Mouse (Mus musculus): Measurements from ENCODE around the gene Tmem254c. TPM values are rescaled to one million over a fixed set of nuclear protein-coding genes. Genes with fewer than 3 reads are reported as not detected.
"Not testable (repeated sequence)": the region's sequence is repeated elsewhere in the genome, so short reads cannot be mapped to it uniquely, and the experiment has no call there.

Tmem254c gene
- polyA plus RNA-seq (2011; ENCODE audit: insufficient read depth, insufficient read length, low read depth, missing spikeins), result 6.7 and 16.3 TPM in 2 replicates

DNA sequence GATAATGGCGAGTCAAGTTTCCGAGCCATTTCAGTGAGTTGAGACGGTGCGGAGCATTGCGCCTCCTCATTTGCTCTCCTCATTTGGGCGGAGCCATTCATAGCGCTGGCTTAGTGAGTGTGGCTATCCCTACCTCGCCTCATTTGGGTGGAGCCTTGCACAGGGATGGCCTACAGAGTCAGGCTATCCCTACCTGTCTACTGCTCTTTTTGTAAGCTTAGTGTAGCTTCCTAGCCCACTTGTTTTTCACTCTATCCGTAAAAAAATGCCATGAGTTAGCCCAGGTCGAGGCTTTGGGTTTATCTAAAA, at the start of gene Tmem254c:
Tmem254c (minus strand) TSS at position 31 of the 309 bp plus-strand sequence.
- not testable (repeated sequence) for H3K27me3 ChIP-seq (ENCODE audit: control insufficient read depth, insufficient read depth, low read length, poor library complexity, severe bottlenecking); H3K4me1 ChIP-seq (ENCODE audit: control insufficient read depth, insufficient read depth, low read length); H3K36me3 ChIP-seq (ENCODE audit: control insufficient read depth, insufficient read depth, low read length, poor library complexity, severe bottlenecking); H3K27ac ChIP-seq (ENCODE audit: insufficient read depth, low read length); H3K9me3 ChIP-seq (replicated peaks; ENCODE audit: control insufficient read depth, insufficient read depth, low read length, poor library complexity, severe bottlenecking); H3K4me3 ChIP-seq (ENCODE audit: low read depth, low read length); H3K9ac ChIP-seq (ENCODE audit: low read depth, poor library complexity, severe bottlenecking)

- H3K27ac ChIP-seq (ENCODE audit: insufficient read depth, low read length); H3K27me3 ChIP-seq (ENCODE audit: control insufficient read depth, insufficient read depth, low read length, poor library complexity, severe bottlenecking); H3K9me3 ChIP-seq (replicated peaks; ENCODE audit: control insufficient read depth, insufficient read depth, low read length, poor library complexity, severe bottlenecking); H3K9ac ChIP-seq (ENCODE audit: low read depth, poor library complexity, severe bottlenecking); H3K4me3 ChIP-seq (ENCODE audit: low read depth, low read length); H3K36me3 ChIP-seq (ENCODE audit: control insufficient read depth, insufficient read depth, low read length, poor library complexity, severe bottlenecking); H3K4me1 ChIP-seq (ENCODE audit: control insufficient read depth, insufficient read depth, low read length): not testable (repeated sequence)
Measured at GRCm38 (mm10) chr14:26097622-26098021, 30.5 kb upstream of the Tmem254c start.

DNA sequence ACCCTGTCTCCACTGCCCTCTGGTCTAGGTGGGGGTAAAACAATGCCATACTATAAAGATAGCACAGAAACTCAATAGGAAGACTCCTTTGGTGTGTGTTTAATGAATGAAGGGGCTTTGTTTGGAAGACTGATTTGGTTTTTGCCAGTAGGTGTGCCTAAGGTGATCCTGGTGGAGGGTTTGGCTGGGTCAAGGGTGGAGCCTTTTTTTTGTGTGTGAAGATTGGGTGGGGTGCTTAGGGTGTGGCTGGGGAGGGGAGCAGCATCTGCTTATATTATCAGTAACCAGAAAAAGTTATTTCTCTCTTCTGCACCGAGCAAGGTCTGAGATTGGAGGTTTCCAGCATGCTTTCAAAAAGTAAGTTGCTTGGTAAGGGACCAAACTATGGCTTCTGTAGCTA, 14.8 kb upstream of the Tmem254c start, which contains the start of gene Cphx3:
Cphx3 (plus strand) TSS at position 301 of the 400 bp plus-strand sequence.
- not testable (repeated sequence) for H3K4me1 ChIP-seq (ENCODE audit: control insufficient read depth, insufficient read depth, low read length); H3K27me3 ChIP-seq (ENCODE audit: control insufficient read depth, insufficient read depth, low read length, poor library complexity, severe bottlenecking); H3K27ac ChIP-seq (ENCODE audit: insufficient read depth, low read length); H3K9me3 ChIP-seq (replicated peaks; ENCODE audit: control insufficient read depth, insufficient read depth, low read length, poor library complexity, severe bottlenecking); H3K36me3 ChIP-seq (ENCODE audit: control insufficient read depth, insufficient read depth, low read length, poor library complexity, severe bottlenecking); H3K9ac ChIP-seq (ENCODE audit: low read depth, poor library complexity, severe bottlenecking); H3K4me3 ChIP-seq (ENCODE audit: low read depth, low read length)

- H3K9me3 ChIP-seq (replicated peaks; ENCODE audit: control insufficient read depth, insufficient read depth, low read length, poor library complexity, severe bottlenecking); H3K27me3 ChIP-seq (ENCODE audit: control insufficient read depth, insufficient read depth, low read length, poor library complexity, severe bottlenecking); H3K9ac ChIP-seq (ENCODE audit: low read depth, poor library complexity, severe bottlenecking); H3K4me1 ChIP-seq (ENCODE audit: control insufficient read depth, insufficient read depth, low read length); H3K4me3 ChIP-seq (ENCODE audit: low read depth, low read length); H3K27ac ChIP-seq (ENCODE audit: insufficient read depth, low read length); H3K36me3 ChIP-seq (ENCODE audit: control insufficient read depth, insufficient read depth, low read length, poor library complexity, severe bottlenecking): not testable (repeated sequence)
Measured at GRCm38 (mm10) chr14:26081216-26081615, 14.1 kb upstream of the Tmem254c start, which contains the start of gene Cphx2. Gene Cphx2, plus strand, starts transcription at chr14:26081516.

DNA sequence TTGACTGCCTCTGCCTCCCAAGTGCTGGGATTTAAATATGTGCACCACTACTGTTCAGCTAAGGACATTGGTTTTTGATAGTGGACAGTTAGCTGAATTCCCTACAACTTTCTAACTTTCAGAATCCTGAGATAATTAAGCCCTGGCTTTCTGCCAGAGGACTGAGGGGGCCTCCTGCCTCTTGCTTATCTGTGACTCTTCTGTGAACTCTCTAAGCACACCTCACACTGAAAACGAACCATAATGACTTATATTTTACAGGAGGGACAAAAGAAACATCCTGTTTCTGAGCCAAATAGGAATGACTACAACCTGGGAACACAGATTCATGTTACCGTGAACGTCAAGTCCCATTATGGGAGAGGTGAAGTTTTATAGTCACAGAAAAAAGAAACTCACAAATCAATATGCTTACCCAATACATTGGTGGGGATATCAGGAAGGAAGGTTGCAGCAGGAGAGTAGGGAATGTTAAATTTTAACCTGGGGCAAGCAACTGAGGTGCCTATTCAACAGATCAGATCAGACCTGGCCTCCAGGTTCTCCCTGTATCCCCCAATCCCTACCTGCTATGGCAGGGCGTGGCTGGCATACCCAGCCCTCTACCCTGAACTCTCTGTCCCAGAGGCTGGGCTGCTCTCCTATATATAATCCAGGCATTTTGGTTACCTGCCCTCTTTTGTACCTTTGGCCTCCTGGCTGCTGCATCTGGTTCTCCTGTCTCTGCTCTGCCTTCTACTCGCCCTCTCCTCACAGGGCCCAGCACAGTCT, 9.7 kb upstream of the Tmem254c start:
- not testable (repeated sequence) for H3K9me3 ChIP-seq (replicated peaks; ENCODE audit: control insufficient read depth, insufficient read depth, low read length, poor library complexity, severe bottlenecking); H3K36me3 ChIP-seq (ENCODE audit: control insufficient read depth, insufficient read depth, low read length, poor library complexity, severe bottlenecking); H3K4me3 ChIP-seq (ENCODE audit: low read depth, low read length); H3K9ac ChIP-seq (ENCODE audit: low read depth, poor library complexity, severe bottlenecking); H3K27ac ChIP-seq (ENCODE audit: insufficient read depth, low read length); H3K4me1 ChIP-seq (ENCODE audit: control insufficient read depth, insufficient read depth, low read length); H3K27me3 ChIP-seq (ENCODE audit: control insufficient read depth, insufficient read depth, low read length, poor library complexity, severe bottlenecking)

DNA sequence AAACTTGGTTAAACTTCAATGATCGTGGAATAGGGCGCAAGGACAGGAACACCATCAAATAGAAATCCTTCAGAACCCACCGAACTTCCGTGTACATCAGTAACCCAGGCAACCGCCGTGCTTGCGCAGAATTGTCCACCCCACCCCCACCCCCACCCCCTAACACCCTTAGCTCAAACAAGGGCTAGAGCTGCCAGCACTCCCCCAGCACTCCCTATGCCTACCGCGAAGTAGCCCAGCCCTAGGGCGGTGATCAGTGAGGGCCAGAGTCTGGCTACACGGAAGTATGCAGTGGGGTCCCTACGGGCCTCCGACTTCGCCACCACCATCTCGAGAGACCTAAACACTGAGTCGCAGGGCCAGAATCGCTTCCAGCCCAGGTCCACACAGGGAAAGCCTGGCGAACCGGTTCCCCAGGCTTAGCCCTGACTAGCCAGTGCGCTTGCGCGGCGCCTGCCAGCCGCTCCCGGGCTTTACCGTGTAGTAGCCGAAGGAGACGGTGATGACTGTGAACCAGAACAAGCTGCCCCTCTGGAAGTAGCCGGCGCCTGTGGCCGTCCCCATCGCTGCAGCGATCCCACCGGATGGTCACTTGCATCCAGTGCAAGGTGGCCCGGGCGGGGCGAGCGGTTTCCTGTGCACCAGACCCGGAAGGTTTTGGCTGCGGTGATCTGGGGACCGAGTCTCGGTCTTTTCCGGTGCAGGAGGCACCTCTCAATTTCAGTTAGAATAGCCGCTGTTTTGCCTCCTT, 406 bp downstream of the Tmem254c start:
- not testable (repeated sequence) for H3K27me3 ChIP-seq (ENCODE audit: control insufficient read depth, insufficient read depth, low read length, poor library complexity, severe bottlenecking); H3K9ac ChIP-seq (ENCODE audit: low read depth, poor library complexity, severe bottlenecking); H3K9me3 ChIP-seq (replicated peaks; ENCODE audit: control insufficient read depth, insufficient read depth, low read length, poor library complexity, severe bottlenecking); H3K27ac ChIP-seq (ENCODE audit: insufficient read depth, low read length); H3K36me3 ChIP-seq (ENCODE audit: control insufficient read depth, insufficient read depth, low read length, poor library complexity, severe bottlenecking); H3K4me1 ChIP-seq (ENCODE audit: control insufficient read depth, insufficient read depth, low read length); H3K4me3 ChIP-seq (ENCODE audit: low read depth, low read length)

- H3K36me3 ChIP-seq (ENCODE audit: control insufficient read depth, insufficient read depth, low read length, poor library complexity, severe bottlenecking); H3K9me3 ChIP-seq (replicated peaks; ENCODE audit: control insufficient read depth, insufficient read depth, low read length, poor library complexity, severe bottlenecking); H3K4me3 ChIP-seq (ENCODE audit: low read depth, low read length); H3K27ac ChIP-seq (ENCODE audit: insufficient read depth, low read length); H3K9ac ChIP-seq (ENCODE audit: low read depth, poor library complexity, severe bottlenecking); H3K27me3 ChIP-seq (ENCODE audit: control insufficient read depth, insufficient read depth, low read length, poor library complexity, severe bottlenecking); H3K4me1 ChIP-seq (ENCODE audit: control insufficient read depth, insufficient read depth, low read length): not testable (repeated sequence)
Measured at GRCm38 (mm10) chr14:26059362-26059761, 7.8 kb downstream of the Tmem254c start.

GRCm38 (mm10) chr14:26058184-26058583, 9.0 kb downstream of the Tmem254c start:
- not testable (repeated sequence) for H3K9me3 ChIP-seq (replicated peaks; ENCODE audit: control insufficient read depth, insufficient read depth, low read length, poor library complexity, severe bottlenecking); H3K27ac ChIP-seq (ENCODE audit: insufficient read depth, low read length); H3K36me3 ChIP-seq (ENCODE audit: control insufficient read depth, insufficient read depth, low read length, poor library complexity, severe bottlenecking); H3K9ac ChIP-seq (ENCODE audit: low read depth, poor library complexity, severe bottlenecking); H3K4me1 ChIP-seq (ENCODE audit: control insufficient read depth, insufficient read depth, low read length); H3K4me3 ChIP-seq (ENCODE audit: low read depth, low read length); H3K27me3 ChIP-seq (ENCODE audit: control insufficient read depth, insufficient read depth, low read length, poor library complexity, severe bottlenecking)

DNA sequence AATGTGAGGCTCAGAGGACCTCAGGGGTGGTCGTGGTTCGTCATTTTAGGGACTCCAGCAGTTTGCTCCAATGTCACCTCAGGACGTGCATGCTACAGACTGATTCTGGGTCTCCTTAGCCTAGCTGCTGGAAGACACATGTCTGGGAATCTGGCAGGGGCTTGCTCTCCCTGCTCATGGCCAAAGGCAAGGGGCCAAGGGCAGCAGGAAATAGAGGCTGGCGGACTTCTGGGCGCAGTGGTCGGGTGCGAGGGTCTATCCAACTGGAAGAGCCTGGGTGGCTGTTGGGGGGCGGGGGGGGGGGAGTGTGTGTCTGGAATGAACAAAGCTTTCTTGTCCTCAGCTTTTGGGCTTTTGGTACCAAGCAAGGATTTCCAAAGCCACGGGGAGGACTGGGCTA, 18.4 kb downstream of the Tmem254c start:
- not testable (repeated sequence) for H3K9ac ChIP-seq (ENCODE audit: low read depth, poor library complexity, severe bottlenecking); H3K4me3 ChIP-seq (ENCODE audit: low read depth, low read length); H3K9me3 ChIP-seq (replicated peaks; ENCODE audit: control insufficient read depth, insufficient read depth, low read length, poor library complexity, severe bottlenecking); H3K27me3 ChIP-seq (ENCODE audit: control insufficient read depth, insufficient read depth, low read length, poor library complexity, severe bottlenecking); H3K27ac ChIP-seq (ENCODE audit: insufficient read depth, low read length); H3K36me3 ChIP-seq (ENCODE audit: control insufficient read depth, insufficient read depth, low read length, poor library complexity, severe bottlenecking); H3K4me1 ChIP-seq (ENCODE audit: control insufficient read depth, insufficient read depth, low read length)

Measured in ES-Bruce4 (cell line).